Mouse (Mus musculus): Measurements from ENCODE around the gene Ndufs4. TPM values are rescaled to one million over a fixed set of nuclear protein-coding genes. Genes with fewer than 3 reads are reported as not detected.

Gene Ndufs4
- polyA plus RNA-seq (2012; fragmentation: generic; extraction: Trizol), result 100 to 1,000 TPM in 1 of 2 experiments, 10 to 100 TPM in 1; 39.7 to 175 TPM

DNA sequence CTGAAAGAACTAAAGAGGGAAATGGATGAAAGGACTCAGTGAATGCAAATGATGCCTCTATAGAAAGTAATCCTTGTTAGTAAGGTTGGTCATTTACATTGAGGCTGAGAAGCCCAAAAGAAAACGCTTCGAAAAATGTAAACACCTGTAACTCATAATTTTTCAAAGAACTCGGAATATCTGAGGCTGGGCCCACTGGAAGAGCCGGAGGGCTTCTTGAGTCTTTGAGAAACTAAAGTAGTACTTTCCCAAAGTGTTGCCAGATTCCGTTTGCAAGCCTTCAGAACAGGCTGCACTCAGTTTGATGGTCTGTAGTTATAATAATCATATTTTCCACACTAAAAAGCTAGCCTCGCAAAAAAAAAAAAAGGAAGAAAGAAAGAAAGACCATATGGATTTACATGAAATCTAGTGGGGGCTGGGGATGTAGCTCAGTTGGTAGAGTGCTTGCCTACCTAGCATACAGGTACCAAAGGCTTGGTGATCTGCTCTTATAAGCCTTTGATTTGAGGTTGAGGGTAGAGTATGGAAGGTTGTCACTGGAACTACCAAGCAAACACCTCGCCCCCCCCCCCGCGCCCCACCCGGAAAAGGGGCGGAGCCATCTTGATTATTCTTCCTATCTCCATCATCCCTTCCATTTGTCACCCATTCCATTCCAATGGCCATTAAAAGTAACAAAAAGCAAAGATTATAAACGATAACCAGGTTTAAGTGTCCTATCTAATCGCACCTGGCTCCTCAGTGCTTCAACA is at the start of gene Ndufs4:
TSS of gene Ndufs4 (minus strand) at position 48 of the 755 bp plus-strand sequence.

Other genes with a start within 250 kb of the Ndufs4 start
- 10 to 100 TPM in 1 of 2 experiments, 1 to 10 TPM in 1; 6.8 to 46.2 TPM for gene Fst, start 70.7 kb upstream of the Ndufs4 start, polyA plus RNA-seq (2012; fragmentation: generic; extraction: Trizol)

All from C3H10T1/2 (cell line).